Mouse (Mus musculus) neural tube, embryonic 12.5 days (tissue): ENCODE data around the gene Clptm1. TPM values are rescaled to one million over a fixed set of nuclear protein-coding genes. Genes with fewer than 3 reads are reported as not detected.

Source experiments
- ATAC-seq: fragments of 200-750 bp; cut with Nextera tagmentation; 2 replicates; pipeline ENCODE4 v1.8.0; 2017; ENCODE audit warnings: low read depth, mild to moderate bottlenecking, moderate TSS enrichment, moderate library complexity; ENCODE audit not compliant: low FRiP score
- H3K27ac ChIP-seq: fragments of 300-500 bp; sonication (generic); 2 replicates; pipeline ENCODE4 v1.5.1; 2016
- H3K27me3 ChIP-seq: fragments of 300-500 bp; sonication (generic); replicated peaks from 2 replicates; pipeline ENCODE4 v1.6.1; 2016; ENCODE audit warnings: mild to moderate bottlenecking
- H3K36me3 ChIP-seq: fragments of 300-500 bp; sonication (generic); 2 replicates; pipeline ENCODE4 v1.6.1; 2016; ENCODE audit warnings: mild to moderate bottlenecking
- H3K4me1 ChIP-seq: fragments of 300-500 bp; sonication (generic); 2 replicates; pipeline ENCODE4 v1.6.1; 2016
- H3K4me2 ChIP-seq: fragments of 300-500 bp; sonication (generic); replicated peaks from 2 replicates; pipeline ENCODE4 v1.6.1; 2016; ENCODE audit warnings: mild to moderate bottlenecking
- H3K4me3 ChIP-seq: fragments of 300-500 bp; sonication (generic); 2 replicates; pipeline ENCODE4 v1.5.1; 2016
- H3K9ac ChIP-seq: fragments of 300-500 bp; sonication (generic); 2 replicates; pipeline ENCODE4 v1.6.1; 2016; ENCODE audit warnings: mild to moderate bottlenecking
- H3K9me3 ChIP-seq: fragments of 300-500 bp; sonication (generic); 2 replicates; pipeline ENCODE4 v1.6.1; 2016; ENCODE audit warnings: mild to moderate bottlenecking
- WGBS: fragments of 180-500 bp; shearing (Covaris S2); methylation state at CpG from one replicate; pipeline ENCODE4 v1.1.7; 2016; 5-methylcytosine and 5-hydroxymethylcytosine counted together
- polyA plus RNA-seq: library from polyadenylated mRNA; unstranded; fragments of >200 nt; fragmentation: Nextera tagmentation; extraction: Ambion mirVana; gene quantifications from 2 replicates; pipeline ENCODE4 v1.2.1, GENCODE M21; 2016

Gene Clptm1
- polyA plus RNA-seq, 1 experiment from 2014 or later = 112 TPM

DNA sequence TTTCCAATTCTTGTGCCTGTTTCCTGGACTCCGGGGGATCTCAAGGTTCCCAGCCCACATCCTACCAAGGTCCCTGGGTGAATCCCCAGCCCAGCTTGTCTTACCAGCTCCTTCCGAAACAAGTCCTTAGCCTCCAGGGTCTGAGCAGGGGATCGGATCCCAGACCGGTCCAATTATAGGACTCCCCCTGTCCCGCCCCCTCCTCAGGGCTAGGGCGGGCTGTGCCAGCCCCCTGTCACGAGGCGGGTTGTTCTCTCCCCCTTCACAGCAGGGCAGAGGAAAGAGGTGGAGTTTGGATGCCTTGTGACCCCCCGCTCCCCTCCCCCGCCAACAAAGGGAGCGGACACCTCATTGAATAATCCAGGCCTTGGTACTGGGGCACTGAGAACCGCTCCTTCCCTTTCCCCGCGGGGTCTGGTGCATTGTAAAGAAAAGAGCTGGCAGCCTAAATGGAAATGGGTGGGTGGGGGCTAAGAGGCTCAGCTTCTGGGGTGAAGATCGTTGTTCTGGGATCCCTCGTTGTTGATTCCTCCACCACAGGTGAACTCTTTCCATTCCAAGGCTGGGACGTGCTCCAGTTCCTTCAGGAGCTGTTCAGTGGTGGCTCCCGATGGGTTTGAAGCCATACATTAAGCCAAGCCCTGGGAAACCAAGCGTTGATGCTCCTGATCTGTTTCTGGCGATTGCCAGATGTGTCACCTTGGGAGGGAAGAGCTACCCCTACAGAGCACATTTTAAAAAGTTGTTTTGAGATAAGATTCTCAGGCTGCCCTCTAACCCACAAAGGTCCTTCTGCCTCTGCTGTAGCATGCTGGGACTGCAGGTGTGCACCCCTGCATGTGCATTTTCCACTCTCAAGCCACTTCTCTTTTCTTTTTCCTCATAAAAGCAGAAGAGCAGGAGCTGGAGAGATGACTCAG, 34.3 kb upstream of the Clptm1 start, which contains the start of gene Apoe:
Apoe (minus strand) TSS at position 282 of the 920 bp plus-strand sequence.
- Histone ChIP-seq H3K36me3 (peaks cover 28% of the 10 kb centered on the region), H3K27me3 (no peaks in the 10 kb centered on the region), H3K27ac (no peak within 1 kb of the TSS), H3K4me3 (peak within 1 kb of the TSS; percentile 23), H3K9ac (peak within 1 kb of the TSS; percentile 47), H3K9me3 (peaks cover 9% of the 10 kb centered on the region; the same call in 1 of the 2 replicates), H3K4me1 (peaks cover 13% of the 10 kb centered on the region), H3K4me2 (peak within 1 kb of the TSS; percentile 63)
- ATAC-seq = peak; percentile 53
- 1% methylated on average over 20 of the region's 20 CpGs for WGBS

DNA sequence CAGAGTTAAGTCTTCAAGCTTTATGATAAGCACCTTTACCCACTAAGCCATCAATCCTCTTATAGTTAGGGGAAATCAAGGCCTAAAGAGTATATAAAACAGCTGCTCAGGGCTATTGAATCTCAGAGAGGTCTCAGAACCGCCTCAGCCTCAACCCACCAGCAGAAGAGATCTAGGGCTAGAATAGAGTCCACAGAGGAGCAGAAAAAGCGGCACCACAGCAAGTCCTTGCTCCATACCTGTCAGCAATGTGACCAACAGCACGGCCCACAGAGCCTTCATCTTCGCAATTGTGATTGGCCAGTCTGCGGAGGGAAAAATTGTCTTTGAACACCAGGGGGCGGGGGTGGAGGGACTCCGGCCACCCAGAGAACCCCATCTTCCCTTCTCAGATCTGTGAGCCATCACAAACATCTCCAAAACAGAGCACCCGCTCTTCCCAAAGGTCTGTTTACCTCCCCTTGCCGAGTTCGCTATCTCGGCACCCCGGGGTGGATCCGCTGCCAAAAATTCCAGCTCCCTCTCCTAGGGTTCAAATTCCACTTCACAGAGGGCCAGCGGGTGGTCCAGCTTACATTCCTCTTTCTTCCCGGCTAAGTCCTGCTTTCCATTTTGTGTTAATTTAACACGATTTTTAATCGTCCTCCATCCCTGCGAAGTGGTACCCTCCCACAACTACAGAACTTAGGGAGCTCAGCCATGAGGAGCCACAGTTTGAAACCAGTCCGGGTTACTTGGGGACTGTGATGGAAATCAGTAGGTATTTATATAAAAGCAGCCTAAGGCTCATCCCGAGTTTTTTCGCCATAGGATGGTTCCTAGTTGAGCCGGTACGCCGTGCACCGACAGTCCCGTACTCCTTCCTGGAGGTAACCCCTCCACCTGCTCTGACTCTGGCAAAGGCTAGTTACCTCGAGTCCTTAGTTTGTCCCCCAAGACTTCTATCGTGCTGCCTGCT, 33.4 kb upstream of the Clptm1 start:
- peaks cover 9% of the 10 kb centered on the region; the same call in 1 of the 2 replicates for H3K9me3 ChIP-seq
- H3K4me1 ChIP-seq = peaks cover 17% of the 10 kb centered on the region
- peak overlapping the region; percentile 23 for H3K4me3 ChIP-seq
- no peaks in the 10 kb centered on the region for H3K27me3 ChIP-seq
- no peak for ATAC-seq
- 0 out of 2 replicates have a peak overlapping the region, but pooled peaks have one; percentile 47 for H3K9ac ChIP-seq
- H3K36me3 ChIP-seq = peaks cover 25% of the 10 kb centered on the region
- no peak overlapping the region for H3K27ac ChIP-seq
- peak overlapping the region; percentile 63 for H3K4me2 ChIP-seq
- 3% methylated on average over 28 of the region's 28 CpGs for WGBS

DNA sequence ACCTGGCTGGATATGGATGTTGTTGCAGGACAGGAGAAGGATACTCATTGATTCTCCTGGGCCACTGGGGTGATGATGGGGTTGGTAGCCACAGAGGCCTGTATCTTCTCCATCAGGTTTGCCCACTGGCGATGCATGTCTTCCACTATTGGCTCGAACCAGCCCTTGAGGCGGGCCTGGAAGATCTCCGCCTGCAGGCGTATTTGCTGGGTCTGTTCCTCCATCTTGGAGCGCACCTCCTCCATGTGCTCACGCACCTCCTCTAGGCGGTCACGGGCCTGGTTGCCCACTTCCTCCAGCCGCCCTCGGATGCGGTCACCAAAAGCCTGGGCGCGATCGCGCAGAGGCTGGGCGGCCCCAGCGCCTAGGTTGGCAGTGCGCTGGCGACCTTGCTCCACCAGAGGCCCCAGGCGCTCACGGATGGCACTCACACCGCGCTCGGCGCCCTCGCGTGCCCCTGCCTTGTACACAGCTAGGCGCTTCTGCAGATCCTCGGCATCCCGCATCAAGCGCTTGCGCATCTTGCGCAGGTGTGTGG, 31.6 kb upstream of the Clptm1 start:
- H3K9ac ChIP-seq = no peak overlapping the region
- H3K36me3 ChIP-seq = peaks cover 7% of the 10 kb centered on the region
- WGBS = 95% methylated on average over 34 of the region's 34 CpGs
- H3K4me1 ChIP-seq = peaks cover 20% of the 10 kb centered on the region
- H3K27me3 ChIP-seq = no peaks in the 10 kb centered on the region
- peaks cover 9% of the 10 kb centered on the region; the same call in 1 of the 2 replicates for H3K9me3 ChIP-seq
- no peak overlapping the region for H3K4me2 ChIP-seq
- H3K4me3 ChIP-seq = no peak overlapping the region
- H3K27ac ChIP-seq = no peak overlapping the region
- no peak for ATAC-seq

DNA sequence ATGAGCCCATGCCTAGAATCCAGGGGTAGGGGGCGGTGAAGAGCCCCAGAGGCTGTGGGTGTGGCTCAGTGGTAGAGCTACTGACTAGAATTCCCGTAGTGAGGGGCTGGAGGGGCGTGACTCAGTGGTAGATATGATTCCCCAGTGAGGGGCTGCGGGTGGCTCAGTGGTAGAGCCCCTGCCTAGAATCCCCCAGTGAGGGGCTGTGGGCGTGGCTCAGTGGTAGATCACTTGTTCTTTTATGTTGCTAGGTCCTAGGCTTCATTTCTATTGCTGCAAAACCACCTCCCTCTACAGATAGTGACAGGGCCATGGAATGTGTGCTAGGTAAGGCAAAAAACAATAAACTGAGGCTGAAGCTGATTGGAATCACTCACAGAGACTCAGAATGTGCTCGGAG, 31.0 kb upstream of the Clptm1 start:
- WGBS = 88% methylated on average over 6 of the region's 6 CpGs

DNA sequence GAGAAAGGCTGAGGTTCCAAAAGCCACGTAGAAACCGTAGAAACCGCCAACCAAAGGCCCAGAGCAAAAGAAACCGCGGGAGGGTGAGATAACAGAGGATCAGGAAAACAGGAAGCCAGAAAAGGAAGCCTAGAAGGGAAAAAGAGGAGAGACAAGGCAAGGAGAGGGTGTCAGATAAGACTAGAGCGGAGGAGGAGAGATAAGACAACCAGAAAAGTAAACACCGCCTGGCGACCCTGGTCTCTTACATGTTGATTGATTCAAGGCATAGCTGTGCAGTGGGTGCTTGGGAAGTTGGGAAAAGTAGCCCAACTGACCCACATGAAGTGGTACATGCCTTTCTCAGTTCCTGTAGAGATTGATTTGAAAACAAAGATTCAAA, 30.4 kb upstream of the Clptm1 start:
- ATAC-seq = no peak
- H3K27me3 ChIP-seq = no peaks in the 10 kb centered on the region
- H3K9ac ChIP-seq = no peak overlapping the region
- 67% methylated on average over 8 of the region's 8 CpGs for WGBS
- H3K9me3 ChIP-seq = peaks cover 9% of the 10 kb centered on the region; the same call in 1 of the 2 replicates
- H3K27ac ChIP-seq = no peak overlapping the region
- peaks cover 20% of the 10 kb centered on the region for H3K4me1 ChIP-seq
- H3K4me2 ChIP-seq = no peak overlapping the region
- H3K36me3 ChIP-seq = peaks cover 6% of the 10 kb centered on the region
- H3K4me3 ChIP-seq = no peak overlapping the region

More for the DNA sequence above, 31.0 kb upstream of the Clptm1 start:
- no peak for ATAC-seq
- Histone ChIP-seq H3K27me3 (no peaks in the 10 kb centered on the region), H3K36me3 (peaks cover 6% of the 10 kb centered on the region), H3K27ac (no peak overlapping the region), H3K4me1 (peaks cover 20% of the 10 kb centered on the region), H3K4me3 (no peak overlapping the region), H3K4me2 (no peak overlapping the region), H3K9me3 (peaks cover 9% of the 10 kb centered on the region; the same call in 1 of the 2 replicates), H3K9ac (no peak overlapping the region)

DNA sequence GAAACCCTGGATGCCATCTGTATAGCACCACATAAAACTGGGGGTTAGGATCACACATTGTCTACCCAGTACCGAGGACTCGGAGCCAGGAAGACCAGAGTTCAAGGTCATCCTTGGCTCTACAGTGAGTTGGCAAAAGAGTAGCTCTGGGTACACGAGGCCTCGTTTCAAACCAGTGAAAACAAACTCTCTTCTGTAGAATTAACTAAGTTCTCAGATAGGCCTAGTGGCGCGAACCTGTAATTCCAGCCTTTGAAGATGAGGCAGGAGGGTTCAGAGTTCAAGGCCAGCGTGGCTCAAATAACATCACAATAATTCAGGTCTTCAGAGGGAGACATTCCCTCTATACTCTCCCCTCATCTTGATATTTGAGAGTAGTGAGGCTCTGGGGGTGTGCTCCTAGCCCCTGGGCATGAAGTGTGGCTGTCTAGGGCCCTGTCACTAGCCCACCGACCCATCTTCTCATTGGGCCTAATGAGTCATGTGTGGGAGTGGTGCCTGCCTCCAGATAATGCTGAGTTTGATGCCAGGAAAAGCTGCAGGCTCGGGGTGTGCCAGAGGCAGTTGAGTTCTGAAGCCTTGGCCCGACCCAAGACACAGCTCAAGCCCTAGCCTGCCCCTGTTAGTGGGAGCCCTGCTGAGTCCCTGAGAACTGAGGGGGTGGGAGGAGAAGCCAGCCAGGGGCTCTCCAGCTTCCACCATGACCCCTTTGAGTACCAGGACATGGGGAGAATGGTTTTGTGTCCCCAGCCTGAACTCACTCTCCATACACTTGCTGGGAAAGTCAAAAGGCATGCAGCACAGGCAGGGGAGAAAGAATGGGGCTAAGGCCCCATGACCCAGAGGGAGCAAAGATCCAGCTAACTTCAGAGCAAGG, 29.7 kb upstream of the Clptm1 start:
- ATAC-seq = no peak

DNA sequence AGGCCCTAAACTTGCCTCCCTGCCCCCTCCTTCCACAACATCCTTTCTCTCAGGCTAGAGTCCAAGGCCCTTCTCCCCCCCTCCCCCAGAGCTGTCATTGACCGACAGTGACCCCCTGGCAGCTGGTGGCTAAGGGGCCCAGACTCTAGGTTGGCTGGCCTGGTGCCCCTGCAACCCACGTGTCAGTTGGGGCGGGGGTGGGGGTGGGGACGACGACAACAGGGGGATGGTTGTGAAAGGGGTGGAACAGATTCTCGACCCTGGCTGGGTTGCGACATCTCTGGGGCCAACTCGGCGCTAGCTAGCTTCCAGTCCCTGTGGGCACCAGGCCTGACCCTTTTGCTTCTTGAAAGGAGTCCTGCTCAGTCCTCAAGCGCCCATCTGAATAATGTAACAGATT, 28.6 kb upstream of the Clptm1 start:
- ATAC-seq = no peak
- Histone ChIP-seq H3K27me3 (no peaks in the 10 kb centered on the region), H3K4me1 (peaks cover 8% of the 10 kb centered on the region), H3K4me3 (no peak overlapping the region), H3K36me3 (peaks cover 6% of the 10 kb centered on the region), H3K9ac (no peak overlapping the region), H3K27ac (no peak overlapping the region), H3K4me2 (no peak overlapping the region), H3K9me3 (peaks cover 9% of the 10 kb centered on the region; the same call in 1 of the 2 replicates)
- WGBS = 21% methylated on average over 10 of the region's 10 CpGs

More for the DNA sequence above, 29.7 kb upstream of the Clptm1 start:
- Histone ChIP-seq H3K4me3 (no peak overlapping the region), H3K9me3 (peaks cover 9% of the 10 kb centered on the region; the same call in 1 of the 2 replicates), H3K36me3 (peaks cover 6% of the 10 kb centered on the region), H3K9ac (no peak overlapping the region), H3K4me2 (no peak overlapping the region), H3K27ac (no peak overlapping the region), H3K4me1 (peaks cover 20% of the 10 kb centered on the region), H3K27me3 (no peaks in the 10 kb centered on the region)
- WGBS = 86% methylated on average over 10 of the region's 10 CpGs

DNA sequence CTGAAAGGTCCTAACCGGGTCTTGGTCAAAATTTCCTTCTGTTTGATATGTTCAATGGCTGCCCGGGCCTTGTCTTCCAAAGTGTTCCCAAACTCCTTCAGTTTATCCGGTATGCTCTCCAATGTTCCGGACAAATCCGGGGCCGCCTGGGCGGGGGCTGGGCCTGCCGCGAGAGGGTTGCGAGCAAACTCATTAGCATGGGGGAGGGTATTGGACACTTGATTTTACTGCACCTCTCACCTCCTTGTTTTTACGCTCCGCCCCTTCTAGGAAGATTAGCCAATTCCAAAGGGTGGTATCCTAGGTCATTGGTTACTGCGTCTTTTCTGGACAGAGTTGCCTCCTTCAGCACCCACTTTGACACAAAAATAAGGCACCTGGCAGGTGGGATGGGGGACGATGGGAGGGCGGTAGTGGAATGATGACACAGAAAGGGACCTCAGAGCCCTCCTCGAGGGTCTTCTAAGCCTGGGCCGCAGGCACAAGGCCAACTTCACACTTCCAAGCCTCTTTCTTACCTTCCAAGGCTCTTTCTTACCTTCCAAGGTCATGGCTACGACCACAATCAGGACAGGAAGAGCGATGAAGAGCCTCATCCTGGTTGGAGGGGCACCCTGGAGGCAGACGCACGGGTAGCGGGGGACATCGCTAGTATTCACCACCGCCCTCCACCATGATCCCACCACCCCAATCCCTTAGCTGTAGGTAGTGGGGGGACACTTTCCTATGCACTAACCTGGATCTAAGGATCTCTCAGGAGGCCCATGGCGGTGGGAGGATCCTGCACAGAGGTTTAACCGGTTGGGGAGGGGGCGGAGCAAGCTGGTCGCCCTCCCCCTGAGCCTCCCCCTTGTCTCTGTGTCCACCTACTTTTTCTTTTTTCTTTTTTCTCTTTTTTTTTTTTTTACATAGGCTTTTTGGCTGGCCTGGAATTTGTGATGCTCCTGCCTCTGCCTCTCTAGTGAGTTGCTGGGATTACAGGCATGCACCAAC, 27.3 kb upstream of the Clptm1 start, which contains the start of gene Apoc1:
Apoc1 (minus strand) TSS at position 788 of the 993 bp plus-strand sequence.
- H3K9me3 ChIP-seq = peaks cover 9% of the 10 kb centered on the region; the same call in 1 of the 2 replicates
- H3K36me3 ChIP-seq = peaks cover 6% of the 10 kb centered on the region
- no peak within 1 kb of the TSS for H3K4me2 ChIP-seq
- no peaks in the 10 kb centered on the region for H3K27me3 ChIP-seq
- WGBS = 46% methylated on average over 28 of the region's 28 CpGs
- peaks cover 7% of the 10 kb centered on the region for H3K4me1 ChIP-seq
- H3K4me3 ChIP-seq = no peak within 1 kb of the TSS
- no peak within 1 kb of the TSS for H3K9ac ChIP-seq
- H3K27ac ChIP-seq = no peak within 1 kb of the TSS
- no peak for ATAC-seq

DNA sequence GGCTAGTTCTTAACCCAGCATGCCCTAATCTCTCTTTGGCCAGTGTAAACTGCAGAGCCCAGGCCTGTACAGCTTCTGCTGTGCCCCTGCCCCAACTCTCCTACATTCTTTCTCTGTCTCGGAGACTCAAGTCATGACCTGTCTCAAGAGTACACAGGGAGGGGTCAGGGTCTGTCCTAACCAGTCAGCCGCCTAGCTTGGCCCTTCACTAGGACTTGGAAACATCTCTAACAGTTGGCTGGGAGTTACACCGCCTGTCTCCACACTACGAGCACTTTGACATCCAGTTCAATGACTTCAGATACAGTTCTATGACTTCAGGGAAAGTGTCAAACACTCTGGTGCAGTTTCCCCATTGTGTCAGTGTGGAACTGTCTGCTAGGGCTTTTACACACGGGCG, 26.6 kb upstream of the Clptm1 start:
- H3K27me3 ChIP-seq = no peaks in the 10 kb centered on the region
- no peak for ATAC-seq
- H3K9me3 ChIP-seq = peaks cover 5% of the 10 kb centered on the region; the same call in 1 of the 2 replicates
- peaks cover 7% of the 10 kb centered on the region for H3K4me1 ChIP-seq
- no peak overlapping the region for H3K4me2 ChIP-seq
- H3K27ac ChIP-seq = no peak overlapping the region
- no peak overlapping the region for H3K4me3 ChIP-seq
- no peak overlapping the region for H3K9ac ChIP-seq
- WGBS = 77% methylated on average over 6 of the region's 6 CpGs
- peaks cover 2% of the 10 kb centered on the region for H3K36me3 ChIP-seq

DNA sequence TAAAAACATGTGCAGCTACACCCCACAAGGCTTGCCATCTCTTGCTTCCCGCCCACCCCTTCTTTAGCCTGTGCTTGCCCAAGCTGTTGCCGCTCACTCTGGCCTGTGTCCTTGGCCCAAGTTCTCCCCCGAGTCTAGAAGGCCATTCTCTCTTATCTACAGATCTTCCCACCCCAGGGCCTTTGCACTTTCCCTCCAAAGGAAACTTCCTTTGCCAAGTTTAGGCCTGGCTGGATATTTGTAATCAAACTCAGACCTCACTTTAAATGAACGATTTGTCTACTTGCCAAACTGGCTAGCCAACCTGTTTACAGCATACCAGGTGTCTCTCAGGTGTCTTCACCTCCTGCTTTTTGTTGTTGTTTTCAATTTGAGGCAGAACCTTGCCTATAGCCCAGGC, 26.0 kb upstream of the Clptm1 start:
- Histone ChIP-seq H3K4me2 (no peak overlapping the region), H3K4me1 (peaks cover 7% of the 10 kb centered on the region), H3K4me3 (no peak overlapping the region), H3K9me3 (no peaks in the 10 kb centered on the region), H3K27ac (no peak overlapping the region), H3K27me3 (no peaks in the 10 kb centered on the region), H3K9ac (no peak overlapping the region), H3K36me3 (no peaks in the 10 kb centered on the region)
- 89% methylated on average over 4 of the region's 4 CpGs for WGBS
- ATAC-seq = no peak
